Mouse (Mus musculus) forebrain, embryonic 14.5 days (tissue): ENCODE measurements at regions not wholly inside any gene's neighbourhood (a gene's known extent, or its start where the extent isn't known, plus 50 kb on each side); places are given as distances from the start of the nearest gene placed in this dataset.

ENCODE experiments used
- ATAC-seq: fragments of 200-750 bp; cut with Nextera tagmentation; 2 replicates; pipeline ENCODE4 v1.8.0; 2017; ENCODE audit warnings: mild to moderate bottlenecking, moderate library complexity
- DNase-seq: peaks from one replicate; pipeline ENCODE4 v3.0.0-alpha.2; 2015; ENCODE audit warnings: low spot score
- H3K27ac ChIP-seq: fragments of 300-500 bp; sonication (generic); 2 replicates; pipeline ENCODE4 v1.5.1; 2014; ENCODE audit warnings: low read depth, mild to moderate bottlenecking, control low read depth, low read length, moderate library complexity
- H3K27me3 ChIP-seq: fragments of 300-500 bp; sonication (generic); replicated peaks from 2 replicates; pipeline ENCODE4 v1.6.1; 2014; ENCODE audit warnings: low read length, control low read depth, mixed read lengths; ENCODE audit not compliant: control insufficient read depth, insufficient read depth
- H3K36me3 ChIP-seq: fragments of 300-500 bp; sonication (generic); 2 replicates; pipeline ENCODE4 v1.6.1; 2014; ENCODE audit warnings: low read length, control low read depth; ENCODE audit not compliant: control insufficient read depth, insufficient read depth
- H3K4me1 ChIP-seq: fragments of 300-500 bp; sonication (generic); 2 replicates; pipeline ENCODE4 v1.6.1; 2014; ENCODE audit warnings: antibody characterized with exemption, low read length, control low read depth; ENCODE audit not compliant: control insufficient read depth, insufficient read depth
- H3K4me2 ChIP-seq: fragments of 300-500 bp; sonication (generic); 2 replicates; pipeline ENCODE4 v1.6.1; 2014; ENCODE audit warnings: mild to moderate bottlenecking, control low read depth, low read length
- H3K4me3 ChIP-seq: fragments of 300-500 bp; sonication (generic); 2 replicates; pipeline ENCODE4 v1.5.1; 2014; ENCODE audit warnings: low read depth, low read length, control low read depth
- H3K9ac ChIP-seq: fragments of 300-500 bp; sonication (generic); 2 replicates; pipeline ENCODE4 v1.6.1; 2014; ENCODE audit warnings: mild to moderate bottlenecking, low read length, control low read depth, moderate library complexity
- H3K9me3 ChIP-seq: fragments of 300-500 bp; sonication (generic); replicated peaks from 2 replicates; pipeline ENCODE4 v1.6.1; 2016; ENCODE audit warnings: low read length, control low read depth, mixed read lengths; ENCODE audit not compliant: control insufficient read depth
- WGBS: fragments of 180-500 bp; shearing (Covaris S2); extraction: QIAGEN DNeasy Blood & Tissue Kit; methylation state at CpG from one replicate; pipeline ENCODE4 v1.1.7; 2014; 5-methylcytosine and 5-hydroxymethylcytosine counted together

DNA sequence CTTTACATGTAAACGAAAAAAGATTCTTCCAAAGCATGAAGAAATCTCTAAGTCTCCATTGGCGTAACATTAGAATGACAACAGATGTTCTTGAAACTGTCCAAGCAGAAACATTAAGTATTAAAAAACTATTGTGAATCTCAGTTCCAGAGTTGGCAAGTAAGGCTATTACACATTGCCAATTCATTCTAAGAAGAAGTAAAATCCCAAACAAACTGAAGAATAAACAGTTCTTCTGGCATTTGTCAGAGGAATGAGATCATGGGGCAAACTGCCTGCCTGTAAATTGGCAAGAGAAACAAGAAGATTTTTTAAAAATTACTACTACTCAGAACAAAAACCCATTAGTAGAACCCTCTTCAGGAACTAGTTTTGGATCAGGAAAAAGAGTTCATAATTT lies 680.1 kb downstream of the Nova1 start:
- Histone ChIP-seq H3K9ac (no peak overlapping the region), H3K27ac (no peak overlapping the region), H3K36me3 (no peaks in the 10 kb centered on the region), H3K9me3 (no peaks in the 10 kb centered on the region), H3K4me1 (no peaks in the 10 kb centered on the region), H3K27me3 (no peaks in the 10 kb centered on the region), H3K4me2 (no peak overlapping the region), H3K4me3 (no peak overlapping the region)
- ATAC-seq (no peak), DNase-seq (peak; percentile 33)
- 57% methylated on average over 2 of the region's 2 CpGs for WGBS

DNA sequence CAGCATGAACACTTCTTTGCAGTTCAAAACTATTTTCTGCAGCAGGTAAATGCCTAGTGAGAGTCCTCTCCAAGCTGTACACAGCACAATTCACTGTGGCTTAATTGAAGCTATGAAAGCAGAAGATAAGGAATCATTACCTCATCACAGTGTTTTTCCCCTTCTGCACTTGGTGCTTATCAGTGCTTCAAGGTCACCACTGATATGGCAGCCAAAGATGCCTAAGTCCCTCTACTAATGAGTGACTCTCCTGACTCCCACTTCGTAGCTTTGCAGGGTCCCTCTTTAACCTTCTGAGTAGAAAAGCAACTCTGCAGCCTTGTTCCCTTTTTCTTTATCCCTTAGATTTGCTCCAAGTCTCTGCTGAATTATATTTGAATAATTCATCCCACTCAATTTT lies 692.9 kb downstream of the Nova1 start:
- DNase-seq (no peak), ATAC-seq (no peak)
- Histone ChIP-seq H3K4me1 (no peaks in the 10 kb centered on the region), H3K27me3 (no peaks in the 10 kb centered on the region), H3K27ac (no peak overlapping the region), H3K4me3 (no peak overlapping the region), H3K36me3 (no peaks in the 10 kb centered on the region), H3K9me3 (no peaks in the 10 kb centered on the region), H3K4me2 (no peak overlapping the region), H3K9ac (no peak overlapping the region)
- WGBS, result 59% methylated on average over 1 of the region's 1 CpGs

DNA sequence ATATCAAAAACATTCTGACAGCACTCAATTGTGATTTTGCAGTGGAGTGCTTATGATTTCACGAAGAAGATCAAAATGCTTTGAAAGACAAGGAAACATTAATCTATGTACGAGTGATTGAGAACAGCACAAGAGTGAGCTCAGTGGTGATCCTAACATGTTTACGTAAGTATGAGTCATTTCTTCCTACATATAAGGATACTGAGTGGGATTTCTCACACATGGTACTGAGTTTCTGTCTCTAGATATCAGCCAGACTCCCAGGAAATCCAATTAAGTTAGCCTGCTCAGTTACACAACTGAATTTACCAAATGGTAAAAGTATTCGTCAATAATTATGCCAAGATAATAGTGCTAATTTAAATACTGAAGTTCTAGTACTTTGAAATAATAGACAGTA lies 707.4 kb downstream of the Nova1 start:
- H3K4me3 ChIP-seq, result no peak overlapping the region
- H3K36me3 ChIP-seq, result no peaks in the 10 kb centered on the region
- no peak overlapping the region for H3K27ac ChIP-seq
- no peaks in the 10 kb centered on the region for H3K9me3 ChIP-seq
- ATAC-seq (no peak), DNase-seq (no peak)
- 79% methylated on average over 4 of the region's 4 CpGs for WGBS
- no peak overlapping the region for H3K9ac ChIP-seq
- no peaks in the 10 kb centered on the region for H3K4me1 ChIP-seq
- H3K4me2 ChIP-seq, result no peak overlapping the region
- H3K27me3 ChIP-seq, result no peaks in the 10 kb centered on the region

DNA sequence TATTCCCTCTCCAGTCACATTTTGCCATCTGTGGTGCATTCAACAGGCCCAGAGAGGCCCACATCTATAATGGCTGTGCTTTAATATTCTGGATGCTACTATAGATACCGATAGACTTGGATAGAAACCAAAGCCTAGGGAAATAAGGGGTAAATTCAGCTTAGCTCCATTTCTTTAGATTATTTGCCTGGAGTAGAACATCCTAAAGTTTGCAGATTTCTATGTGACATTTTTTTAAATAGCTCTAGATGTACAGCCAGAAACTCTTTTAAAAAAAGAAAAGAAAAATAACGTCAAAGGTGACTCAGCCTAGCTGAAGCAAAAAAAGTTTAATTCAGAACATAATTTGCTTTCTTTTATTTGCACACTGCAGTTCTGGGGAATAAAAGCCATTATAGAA lies 735.4 kb downstream of the Nova1 start:
- Histone ChIP-seq H3K4me2 (no peak overlapping the region), H3K4me1 (no peaks in the 10 kb centered on the region), H3K27me3 (no peaks in the 10 kb centered on the region), H3K36me3 (no peaks in the 10 kb centered on the region), H3K9me3 (no peaks in the 10 kb centered on the region), H3K27ac (no peak overlapping the region), H3K9ac (no peak overlapping the region), H3K4me3 (no peak overlapping the region)
- no peak for DNase-seq
- 82% methylated on average over 2 of the region's 2 CpGs for WGBS
- no peak for ATAC-seq

DNA sequence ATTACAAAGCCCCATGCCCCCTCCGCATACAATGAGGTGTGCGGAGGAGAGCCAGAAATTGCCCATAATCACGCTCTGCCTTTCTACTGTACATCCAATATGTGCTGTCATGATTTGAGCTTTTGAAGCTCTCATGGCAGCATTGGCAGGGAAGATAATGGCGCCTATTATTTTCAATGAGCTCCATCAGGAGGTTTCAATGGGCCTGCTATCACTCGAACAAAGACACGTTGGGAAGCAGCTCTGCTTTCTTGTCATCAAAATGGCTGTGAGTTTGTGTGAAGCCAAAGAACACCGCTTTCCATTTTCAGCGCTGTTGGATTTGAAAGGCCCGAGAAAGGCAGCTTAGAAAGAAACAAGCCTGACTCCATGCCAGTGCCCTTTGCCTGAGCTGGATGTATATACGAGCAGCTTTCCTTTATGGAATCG lies 742.9 kb downstream of the Nova1 start:
- 41% methylated on average over 11 of the region's 11 CpGs for WGBS
- DNase-seq (peak; percentile 88), ATAC-seq (peak; percentile 93)
- Histone ChIP-seq H3K4me2 (no peak overlapping the region), H3K4me1 (peaks cover 7% of the 10 kb centered on the region; the same call in 1 of the 2 replicates), H3K27me3 (no peaks in the 10 kb centered on the region), H3K9ac (peak overlapping the region; percentile 35; the same call in 1 of the 2 replicates), H3K9me3 (no peaks in the 10 kb centered on the region), H3K4me3 (no peak overlapping the region), H3K27ac (peak overlapping the region; percentile 77), H3K36me3 (no peaks in the 10 kb centered on the region)

DNA sequence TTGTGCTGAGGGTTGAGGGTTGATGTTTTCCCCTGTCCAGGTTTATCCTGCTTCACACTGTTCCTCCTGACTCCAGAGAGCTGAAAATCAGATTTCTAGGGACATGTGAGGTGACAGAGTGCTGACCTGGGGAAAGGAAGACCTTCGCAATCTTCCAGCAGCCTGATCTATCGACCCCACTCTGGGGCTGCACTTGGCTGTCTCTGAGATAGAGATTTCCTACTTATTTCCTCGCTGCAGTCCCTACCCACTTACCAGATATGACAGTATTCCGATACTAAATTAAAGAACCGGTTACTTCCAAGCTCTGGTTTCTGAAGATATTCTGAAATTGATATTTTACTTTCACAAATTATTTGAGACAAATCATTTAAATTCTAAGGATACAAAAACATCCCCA lies 743.4 kb downstream of the Nova1 start:
- H3K9ac ChIP-seq, result no peak overlapping the region
- no peak overlapping the region for H3K4me3 ChIP-seq
- peak; percentile 60 for ATAC-seq
- no peak for DNase-seq
- H3K4me2 ChIP-seq, result no peak overlapping the region
- no peaks in the 10 kb centered on the region for H3K9me3 ChIP-seq
- peaks cover 7% of the 10 kb centered on the region; the same call in 1 of the 2 replicates for H3K4me1 ChIP-seq
- no peaks in the 10 kb centered on the region for H3K27me3 ChIP-seq
- peak overlapping the region; percentile 77 for H3K27ac ChIP-seq
- WGBS, result 77% methylated on average over 5 of the region's 5 CpGs
- H3K36me3 ChIP-seq, result no peaks in the 10 kb centered on the region

DNA sequence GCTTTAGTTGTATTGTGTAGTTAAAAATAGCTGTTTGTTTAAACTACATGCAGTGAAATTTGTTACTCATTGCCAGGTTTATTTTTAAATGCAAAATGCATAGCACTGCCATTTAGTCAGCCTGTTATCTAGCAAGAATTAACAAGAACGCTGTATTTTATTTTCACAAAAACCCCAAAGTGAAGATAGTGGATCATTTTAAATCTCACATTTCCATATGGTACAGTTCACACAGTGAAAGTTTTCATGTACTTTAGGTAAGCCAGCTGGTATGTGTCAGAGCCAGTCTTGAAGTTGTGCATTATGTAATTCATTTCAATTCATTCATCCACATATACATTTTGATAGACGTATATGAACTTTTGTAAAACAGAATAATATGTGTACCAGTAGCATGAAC lies 751.8 kb downstream of the Nova1 start:
- peak; percentile 32 for DNase-seq
- WGBS, result 87% methylated on average over 2 of the region's 2 CpGs

DNA sequence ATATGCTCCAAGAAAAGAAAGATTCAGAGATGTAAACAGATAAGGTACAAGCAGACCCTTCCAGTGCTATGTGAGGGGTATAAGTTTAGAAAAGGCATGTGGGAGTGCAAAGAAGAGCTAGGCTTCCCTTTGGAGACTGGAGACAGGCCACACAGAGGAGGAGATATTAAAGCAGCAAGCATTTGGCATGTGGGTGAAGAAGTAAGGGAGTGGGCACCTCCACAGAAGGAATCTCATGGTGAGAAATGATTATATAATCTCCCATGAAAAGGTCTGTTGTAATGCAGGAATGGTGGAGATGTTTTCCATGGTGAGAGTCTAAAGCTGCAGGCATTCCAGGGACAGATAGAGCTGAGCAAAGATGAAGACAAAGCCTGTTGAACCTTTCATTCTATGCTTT lies 778.1 kb downstream of the Nova1 start:
- ATAC-seq, result no peak
- no peak overlapping the region for H3K9ac ChIP-seq
- H3K4me1 ChIP-seq, result no peaks in the 10 kb centered on the region

More for the DNA sequence above, 751.8 kb downstream of the Nova1 start:
- Histone ChIP-seq H3K36me3 (no peaks in the 10 kb centered on the region), H3K4me1 (no peaks in the 10 kb centered on the region), H3K27ac (no peak overlapping the region), H3K9me3 (no peaks in the 10 kb centered on the region), H3K9ac (no peak overlapping the region), H3K4me3 (no peak overlapping the region), H3K4me2 (no peak overlapping the region), H3K27me3 (no peaks in the 10 kb centered on the region)
- no peak for ATAC-seq

DNA sequence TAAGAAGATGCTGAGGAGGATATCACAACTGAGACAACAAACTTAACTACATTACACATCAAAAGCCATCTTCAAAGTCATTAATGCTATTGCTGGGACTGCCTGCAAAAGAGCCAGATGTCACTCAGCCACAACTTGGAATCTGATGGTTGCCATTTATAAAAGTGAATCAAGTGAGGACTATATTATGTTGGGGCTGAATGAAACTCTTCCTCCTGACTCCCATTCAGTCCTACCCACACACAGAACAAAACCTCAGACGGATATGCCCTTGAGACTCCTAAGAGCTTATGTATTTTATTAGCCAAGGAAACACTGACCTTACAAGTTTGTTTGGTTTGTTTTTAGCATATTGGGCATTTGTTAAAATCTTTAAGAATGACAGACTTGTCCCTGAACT lies 778.5 kb downstream of the Nova1 start:
- ATAC-seq, result no peak

More for the DNA sequence above, 778.1 kb downstream of the Nova1 start:
- Histone ChIP-seq H3K4me2 (no peak overlapping the region), H3K4me3 (no peak overlapping the region), H3K36me3 (no peaks in the 10 kb centered on the region), H3K9me3 (no peaks in the 10 kb centered on the region), H3K27me3 (no peaks in the 10 kb centered on the region), H3K27ac (no peak overlapping the region)
- DNase-seq, result no peak

More for the DNA sequence above, 778.5 kb downstream of the Nova1 start:
- WGBS, result 65% methylated on average over 1 of the region's 1 CpGs
- no peak for DNase-seq
- H3K4me2 ChIP-seq, result no peak overlapping the region
- H3K4me1 ChIP-seq, result no peaks in the 10 kb centered on the region
- H3K36me3 ChIP-seq, result no peaks in the 10 kb centered on the region
- H3K9ac ChIP-seq, result no peak overlapping the region
- no peak overlapping the region for H3K27ac ChIP-seq
- H3K27me3 ChIP-seq, result no peaks in the 10 kb centered on the region
- no peaks in the 10 kb centered on the region for H3K9me3 ChIP-seq
- no peak overlapping the region for H3K4me3 ChIP-seq
